Mouse (Mus musculus) heart, postnatal 0 days (tissue): ENCODE measurements around the gene Ephb6. TPM values are rescaled to one million over a fixed set of nuclear protein-coding genes. Genes with fewer than 3 reads are reported as not detected.

Experiments
- ATAC-seq: fragments of 200-750 bp; cut with Nextera tagmentation; 2 replicates; pipeline ENCODE4 v1.8.0; 2017; ENCODE audit warnings: low read depth, moderate number of reproducible peaks, moderate library complexity; ENCODE audit not compliant: insufficient read depth
- DNase-seq: peaks from one replicate; pipeline ENCODE4 v3.0.0-alpha.2; 2016; ENCODE audit warnings: low spot score
- H3K27ac ChIP-seq: fragments of 300-500 bp; sonication (generic); 2 replicates; pipeline ENCODE4 v1.5.1; 2014; ENCODE audit warnings: low read depth, mild to moderate bottlenecking
- H3K27me3 ChIP-seq: fragments of 300-500 bp; sonication (generic); 2 replicates; pipeline ENCODE4 v1.6.1; 2014; ENCODE audit warnings: low read length, mixed read lengths; ENCODE audit not compliant: control insufficient read depth, insufficient read depth
- H3K36me3 ChIP-seq: fragments of 300-500 bp; sonication (generic); replicated peaks from 2 replicates; pipeline ENCODE4 v1.6.1; 2014; ENCODE audit warnings: low read length, mixed read lengths; ENCODE audit not compliant: control insufficient read depth, insufficient read depth
- H3K4me1 ChIP-seq: fragments of 300-500 bp; sonication (generic); 2 replicates; pipeline ENCODE4 v1.6.1; 2014; ENCODE audit warnings: antibody characterized with exemption; ENCODE audit not compliant: control insufficient read depth, insufficient read depth
- H3K4me2 ChIP-seq: fragments of 300-500 bp; sonication (generic); 2 replicates; pipeline ENCODE4 v1.6.1; 2014; ENCODE audit warnings: low read depth, mild to moderate bottlenecking, low read length, moderate library complexity
- H3K4me3 ChIP-seq: fragments of 300-500 bp; sonication (generic); 2 replicates; pipeline ENCODE4 v1.5.1; 2014; ENCODE audit warnings: low read depth, low read length
- H3K9ac ChIP-seq: fragments of 300-500 bp; sonication (generic); replicated peaks from 2 replicates; pipeline ENCODE4 v1.6.1; 2014; ENCODE audit warnings: low read depth, low read length, mixed read lengths
- H3K9me3 ChIP-seq: fragments of 300-500 bp; sonication (generic); replicated peaks from 2 replicates; pipeline ENCODE4 v1.6.1; 2016; ENCODE audit warnings: low read length; ENCODE audit not compliant: control insufficient read depth
- CTCF ChIP-seq: IDR thresholded peaks from 2 replicates; pipeline ENCODE4 v1.5.1; 2016; ENCODE audit warnings: antibody characterized with exemption, control low read depth, low read depth
- EP300 ChIP-seq: IDR thresholded peaks from 2 replicates; pipeline ENCODE4 v1.6.1; 2016; ENCODE audit warnings: antibody characterized with exemption, low read depth
- WGBS: fragments of 180-500 bp; shearing (Covaris S2); extraction: QIAGEN DNeasy Blood & Tissue Kit; methylation state at CpG from one replicate; pipeline ENCODE4 v1.1.7; 2014; 5-methylcytosine and 5-hydroxymethylcytosine counted together
- polyA plus RNA-seq: library from polyadenylated mRNA; unstranded; fragments of >200 nt; fragmentation: Nextera tagmentation; extraction: Ambion mirVana; gene quantifications from 2 replicates; pipeline ENCODE4 v1.2.1, GENCODE M21; 2015
- total RNA-seq: library from RNA; depleted of rRNA; stranded (reverse); fragments of >200 nt; gene quantifications from 2 replicates; pipeline ENCODE4 v1.2.3, GENCODE M21; 2014; ENCODE audit warnings: low replicate concordance

Gene Ephb6
- total and polyA plus RNA-seq, 2 experiments from 2014 or later: 1.8 to 2.1 TPM

GRCm38 (mm10) chr6:41576526-41577097 is 28.7 kb upstream of the Ephb6 start:
- Histone ChIP-seq H3K9me3 (no peaks in the 10 kb centered on the region), H3K36me3 (no peaks in the 10 kb centered on the region), H3K4me1 (no peaks in the 10 kb centered on the region), H3K4me2 (no peak overlapping the region), H3K9ac (no peak overlapping the region), H3K4me3 (no peak overlapping the region), H3K27ac (no peak overlapping the region), H3K27me3 (no peaks in the 10 kb centered on the region)
- no peak for TF ChIP-seq EP300
- no peak for TF ChIP-seq CTCF
- ATAC-seq: no peak
- DNase-seq: no peak
- 63% methylated on average over 5 of the region's 5 CpGs for WGBS

- WGBS: 61% methylated on average over 5 of the region's 5 CpGs
Observed at GRCm38 (mm10) chr6:41577297-41577696, 28.0 kb upstream of the Ephb6 start.

GRCm38 (mm10) chr6:41581295-41581694 is 24.0 kb upstream of the Ephb6 start:
- WGBS: 68% methylated on average over 7 of the region's 7 CpGs
- H3K4me2 ChIP-seq: no peak overlapping the region
- H3K9ac ChIP-seq: no peak overlapping the region
- H3K27ac ChIP-seq: no peak overlapping the region
- no peaks in the 10 kb centered on the region for H3K9me3 ChIP-seq
- ATAC-seq (no peak), DNase-seq (no peak)
- H3K27me3 ChIP-seq: no peaks in the 10 kb centered on the region
- H3K4me3 ChIP-seq: no peak overlapping the region
- TF ChIP-seq EP300 (no peak), CTCF (no peak)
- no peaks in the 10 kb centered on the region for H3K36me3 ChIP-seq
- H3K4me1 ChIP-seq: no peaks in the 10 kb centered on the region

More at GRCm38 (mm10) chr6:41577297-41577696, 28.0 kb upstream of the Ephb6 start:
- no peak overlapping the region for H3K4me3 ChIP-seq
- H3K4me1 ChIP-seq: no peaks in the 10 kb centered on the region
- H3K4me2 ChIP-seq: no peak overlapping the region
- no peaks in the 10 kb centered on the region for H3K36me3 ChIP-seq
- ATAC-seq (no peak), DNase-seq (no peak)
- H3K27me3 ChIP-seq: no peaks in the 10 kb centered on the region
- no peaks in the 10 kb centered on the region for H3K9me3 ChIP-seq
- TF ChIP-seq CTCF (no peak), EP300 (no peak)
- no peak overlapping the region for H3K9ac ChIP-seq
- H3K27ac ChIP-seq: no peak overlapping the region

GRCm38 (mm10) chr6:41582189-41582588 is 23.1 kb upstream of the Ephb6 start:
- TF ChIP-seq EP300 (no peak), CTCF (no peak)
- Histone ChIP-seq H3K4me2 (no peak overlapping the region), H3K4me1 (no peaks in the 10 kb centered on the region), H3K9ac (no peak overlapping the region), H3K27ac (no peak overlapping the region), H3K27me3 (no peaks in the 10 kb centered on the region), H3K4me3 (no peak overlapping the region), H3K9me3 (no peaks in the 10 kb centered on the region), H3K36me3 (no peaks in the 10 kb centered on the region)
- ATAC-seq (no peak), DNase-seq (no peak)
- 71% methylated on average over 1 of the region's 1 CpGs for WGBS

- H3K27ac ChIP-seq: peak overlapping the region; percentile 51; the same call in 1 of the 2 replicates
- peak overlapping the region; percentile 85 for H3K4me3 ChIP-seq
- H3K4me2 ChIP-seq: peak overlapping the region; percentile 97
- WGBS: 0% methylated on average over 23 of the region's 23 CpGs
- ATAC-seq: peak; percentile 36; the same call in 1 of the 2 replicates
- H3K27me3 ChIP-seq: peaks cover 12% of the 10 kb centered on the region
- H3K36me3 ChIP-seq: no peaks in the 10 kb centered on the region
- H3K9me3 ChIP-seq: no peaks in the 10 kb centered on the region
- peak; percentile 59 for TF ChIP-seq CTCF
- no peak for TF ChIP-seq EP300
- peak; percentile 13 for DNase-seq
- no peaks in the 10 kb centered on the region for H3K4me1 ChIP-seq
- H3K9ac ChIP-seq: peak overlapping the region; percentile 64; the same call in 1 of the 2 replicates
Observed at GRCm38 (mm10) chr6:41604401-41605050, 756 bp upstream of the Ephb6 start.
